17 mouse cellular contexts compared by ENCODE assay signal in genomic region chr4:101588932-101589331, GRCm38 (mm10). TPM values are rescaled to one million over a fixed set of nuclear protein-coding genes. Genes with fewer than 3 reads are reported as not detected.
DNase-seq lines count a peak whose midpoint lies in the region; ATAC-seq lines count a peak whose summit lies in the region.
"Had no signal": no experiment of that assay in that cellular context is flagged by ENCODE, and none has a peak within 500 bp of the region (broad histone marks: within the 10 kb centered on the region; RNA-seq: fewer than 3 reads in every experiment).

No protein-coding gene starts in this region.

- H3K4me3 ChIP-seq in neural tube, embryonic 11.5 days (ENCODE audit: low read depth, low read length): no peak overlapping the region
- no peak overlapping the region for H3K4me3 ChIP-seq in neural tube, embryonic 15.5 days (replicated peaks)
- H3K4me3 ChIP-seq: limb, embryonic 13.5 days had no signal

- H3K9ac ChIP-seq in neural tube, embryonic 11.5 days (ENCODE audit: low read length): no peak overlapping the region
- no peak overlapping the region for H3K9ac ChIP-seq in neural tube, embryonic 15.5 days (replicated peaks)
- H3K9ac ChIP-seq: limb, embryonic 13.5 days had no signal

- DNase-seq in frontal cortex, adult 2 months (ENCODE audit: extremely low spot score in 1 of 2, low spot score in 1 of 2): peak; percentile 43 to 63
- no peak for DNase-seq in frontal cortex, postnatal 25 days (ENCODE audit: low spot score in 2 of 2)
- DNase-seq in neural tube, embryonic 11.5 days (ENCODE audit: low spot score): peak; percentile 54
- DNase-seq in layer of hippocampus, postnatal 36 days: peak; percentile 57 to 61
- peak; percentile 17 for DNase-seq in retina, embryonic 14.5 days (ENCODE audit: low spot score)
- no peak for DNase-seq in urinary bladder, postnatal 25 days (ENCODE audit: low spot score)
- DNase-seq in gastrocnemius, adult 8-10 months (ENCODE audit: low spot score in 2 of 2): no peak
- DNase-seq: adrenal gland, adult 8-10 months; cerebellum, adult 9-11 months; heart, adult 18-20 months; lung, adult 18-20 months; lung, postnatal 4 days; thymus, postnatal 4 days had no signal

- peak; percentile 66; the same call in 1 of the 2 replicates for ATAC-seq in neural tube, embryonic 11.5 days (ENCODE audit: insufficient read depth, low FRiP score, low TSS enrichment)
- ATAC-seq in neural tube, embryonic 15.5 days (ENCODE audit: low FRiP score): no peak
- ATAC-seq: midbrain, embryonic 16.5 days had no signal

- no peak overlapping the region for H3K27ac ChIP-seq in neural tube, embryonic 11.5 days (ENCODE audit: low read depth, low read length)
- no peak overlapping the region for H3K27ac ChIP-seq in neural tube, embryonic 15.5 days (replicated peaks)
- H3K27ac ChIP-seq: kidney, postnatal 0 days; limb, embryonic 13.5 days had no signal

- no peaks in the 10 kb centered on the region for H3K9me3 ChIP-seq in neural tube, embryonic 11.5 days (ENCODE audit: control insufficient read depth, low read length)
- H3K9me3 ChIP-seq in neural tube, embryonic 15.5 days (replicated peaks): no peaks in the 10 kb centered on the region

- H3K4me2 ChIP-seq in neural tube, embryonic 11.5 days (ENCODE audit: low read depth): no peak overlapping the region
- H3K4me2 ChIP-seq in neural tube, embryonic 15.5 days: no peak overlapping the region
- H3K4me2 ChIP-seq: limb, embryonic 13.5 days had no signal

- H3K36me3 ChIP-seq in neural tube, embryonic 11.5 days (ENCODE audit: control insufficient read depth, insufficient read depth, low read length): no peaks in the 10 kb centered on the region
- no peaks in the 10 kb centered on the region for H3K36me3 ChIP-seq in neural tube, embryonic 15.5 days
- H3K36me3 ChIP-seq: limb, embryonic 13.5 days had no signal

- peaks cover 7% of the 10 kb centered on the region for H3K4me1 ChIP-seq in neural tube, embryonic 11.5 days (ENCODE audit: control insufficient read depth, insufficient read depth, low read length)
- H3K4me1 ChIP-seq in neural tube, embryonic 15.5 days: peaks cover 9% of the 10 kb centered on the region
- H3K4me1 ChIP-seq: limb, embryonic 13.5 days had no signal

- H3K27me3 ChIP-seq in neural tube, embryonic 11.5 days (ENCODE audit: control insufficient read depth, insufficient read depth, low read length): no peaks in the 10 kb centered on the region
- no peaks in the 10 kb centered on the region for H3K27me3 ChIP-seq in neural tube, embryonic 15.5 days (replicated peaks)
- H3K27me3 ChIP-seq: limb, embryonic 13.5 days had no signal

- 59% methylated on average over 8 of the region's 8 CpGs for WGBS in neural tube, embryonic 11.5 days
- 35% methylated on average over 8 of the region's 8 CpGs for WGBS in neural tube, embryonic 15.5 days

RNA-seq across cellular contexts. Expression of gene Leprot, which starts 58.6 kb away (rescaled TPM):
- 38.8 and 39.0 TPM in 2 replicates for polyA plus RNA-seq in frontal cortex, adult 2 months (2012; rRNA removed)
- 77.7 and 80.4 TPM in 2 replicates for polyA plus RNA-seq in neural tube, embryonic 11.5 days (2014; fragmentation: Nextera tagmentation; extraction: Ambion mirVana)
- 75.6 and 77.5 TPM in 2 replicates for polyA plus RNA-seq in neural tube, embryonic 15.5 days (2015; fragmentation: Nextera tagmentation; extraction: Ambion mirVana)
- 10 to 100 TPM; 26.3 to 27.9 TPM for total RNA-seq in layer of hippocampus, postnatal 36 days (2021)
- total RNA-seq in gastrocnemius, adult 8-10 months (2022): 10 to 100 TPM in 1 of 4 experiments, 1 to 10 TPM in 3; 6.4 to 10.2 (median 8.4) TPM

Comparison
In these comparisons a context has a peak if more than half of its experiments do, and no peak if none do; other contexts are left out.
1. DNase-seq: peak in frontal cortex, adult 2 months (2 of 2), neural tube, embryonic 11.5 days (single experiment), layer of hippocampus, postnatal 36 days (2 of 2) and retina, embryonic 14.5 days (single experiment); none in frontal cortex, postnatal 25 days (0 of 2), urinary bladder, postnatal 25 days (single experiment) and gastrocnemius, adult 8-10 months (0 of 2).